Mouse (Mus musculus) forebrain, embryonic 10.5 days (tissue): ENCODE measurements around the gene Msrb3. TPM values are rescaled to one million over a fixed set of nuclear protein-coding genes. Genes with fewer than 3 reads are reported as not detected.
A peak's percentile ranks its signal among the peaks of the same experiment; 100 is the strongest.

Source experiments
- DNase-seq: peaks from one replicate; pipeline ENCODE4 v3.0.0-alpha.2; 2017; ENCODE audit warnings: low spot score; ENCODE audit errors: extremely low spot score
- H3K27ac ChIP-seq: fragments of 300-500 bp; sonication (generic); 2 replicates; pipeline ENCODE4 v1.5.1; 2016; ENCODE audit warnings: mild to moderate bottlenecking
- H3K27me3 ChIP-seq: fragments of 300-500 bp; sonication (generic); 2 replicates; pipeline ENCODE4 v1.6.1; 2016; ENCODE audit warnings: mild to moderate bottlenecking; ENCODE audit not compliant: poor library complexity, severe bottlenecking
- H3K36me3 ChIP-seq: fragments of 300-500 bp; sonication (generic); replicated peaks from 2 replicates; pipeline ENCODE4 v1.6.1; 2016; ENCODE audit warnings: mild to moderate bottlenecking, moderate library complexity
- H3K4me1 ChIP-seq: fragments of 300-500 bp; sonication (generic); 2 replicates; pipeline ENCODE4 v1.6.1; 2016
- H3K4me3 ChIP-seq: fragments of 300-500 bp; sonication (generic); 2 replicates; pipeline ENCODE4 v1.5.1; 2016; ENCODE audit warnings: mild to moderate bottlenecking, moderate library complexity
- H3K9me3 ChIP-seq: fragments of 300-500 bp; sonication (generic); 2 replicates; pipeline ENCODE4 v1.6.1; 2016; ENCODE audit warnings: mild to moderate bottlenecking, moderate library complexity
- WGBS: fragments of 180-500 bp; shearing (Covaris S2); methylation state at CpG from one replicate; pipeline ENCODE4 v1.1.7; 2016; 5-methylcytosine and 5-hydroxymethylcytosine counted together
- polyA plus RNA-seq: library from polyadenylated mRNA; unstranded; fragments of >200 nt; fragmentation: Nextera tagmentation; extraction: Ambion mirVana; gene quantifications from 2 replicates; pipeline ENCODE4 v1.2.1, GENCODE M21; 2016

Gene Msrb3
- polyA plus RNA-seq, 1 experiment from 2014 or later, result 5.7 TPM

DNA sequence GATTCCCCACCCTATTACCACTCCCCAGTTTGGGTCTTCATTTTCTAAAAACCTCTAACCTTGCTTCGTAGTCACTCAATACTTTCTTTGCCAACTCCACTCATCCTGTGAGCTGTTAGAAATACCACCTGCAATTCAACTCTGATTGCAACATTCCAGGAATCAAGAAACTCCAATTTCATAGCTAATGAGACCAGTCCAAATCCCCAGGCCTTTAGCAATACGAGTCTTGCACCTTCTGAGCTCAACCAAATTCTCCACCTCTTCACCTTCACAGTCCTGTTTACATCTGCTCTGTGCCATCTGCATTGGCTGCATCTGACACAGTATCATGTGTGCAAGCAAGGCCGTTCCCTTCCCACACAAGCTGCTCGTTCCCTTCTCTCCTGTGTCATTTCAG is 5.0 kb downstream of the Msrb3 start:
- Histone ChIP-seq H3K36me3 (0 out of 2 replicates have a peak, but pooled peaks cover 5% of the 10 kb centered on the region), H3K27me3 (peaks cover 43% of the 10 kb centered on the region), H3K4me1 (peaks cover 10% of the 10 kb centered on the region), H3K9me3 (peaks cover 6% of the 10 kb centered on the region), H3K27ac (no peak overlapping the region), H3K4me3 (no peak overlapping the region)
- WGBS, result 91% methylated on average over 4 of the region's 4 CpGs
- DNase-seq, result no peak

DNA sequence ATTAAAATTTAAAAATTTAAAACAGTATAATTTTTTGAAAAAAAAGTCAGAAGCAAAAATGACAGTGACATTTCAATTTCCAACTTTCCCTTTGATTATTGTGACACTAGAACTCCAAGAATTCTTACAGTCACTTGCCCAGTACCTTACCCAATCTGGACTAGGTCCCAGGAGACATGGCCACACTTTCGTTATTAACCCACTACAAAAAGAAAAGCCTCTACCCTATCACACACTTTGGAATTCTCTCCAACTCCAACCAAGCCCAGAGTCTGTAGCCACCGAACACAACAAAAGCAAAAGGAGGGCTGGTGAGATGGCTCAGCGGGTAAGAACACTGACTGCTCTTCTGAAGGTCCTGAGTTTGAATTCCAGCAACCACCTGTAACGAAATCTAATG is 7.8 kb downstream of the Msrb3 start:
- H3K4me3 ChIP-seq, result no peak overlapping the region
- no peak overlapping the region for H3K27ac ChIP-seq
- H3K4me1 ChIP-seq, result no peaks in the 10 kb centered on the region
- DNase-seq, result no peak
- peaks cover 13% of the 10 kb centered on the region for H3K36me3 ChIP-seq
- 89% methylated on average over 4 of the region's 4 CpGs for WGBS
- peaks cover 14% of the 10 kb centered on the region for H3K9me3 ChIP-seq
- peaks cover 18% of the 10 kb centered on the region for H3K27me3 ChIP-seq

GRCm38 (mm10) chr10:120890592-120890991 is 8.3 kb downstream of the Msrb3 start:
- Histone ChIP-seq H3K36me3 (peaks cover 13% of the 10 kb centered on the region), H3K9me3 (peaks cover 14% of the 10 kb centered on the region), H3K4me3 (no peak overlapping the region), H3K4me1 (no peaks in the 10 kb centered on the region), H3K27me3 (peaks cover 13% of the 10 kb centered on the region), H3K27ac (no peak overlapping the region)
- DNase-seq, result no peak
- 97% methylated on average over 1 of the region's 1 CpGs for WGBS

- DNase-seq, result no peak
- Histone ChIP-seq H3K4me1 (peaks cover 8% of the 10 kb centered on the region), H3K9me3 (peaks cover 18% of the 10 kb centered on the region), H3K27me3 (no peaks in the 10 kb centered on the region), H3K36me3 (peaks cover 18% of the 10 kb centered on the region), H3K4me3 (no peak overlapping the region), H3K27ac (no peak overlapping the region)
- WGBS, result 91% methylated on average over 8 of the region's 8 CpGs
Measured at GRCm38 (mm10) chr10:120888531-120888930, 10.4 kb downstream of the Msrb3 start.

DNA sequence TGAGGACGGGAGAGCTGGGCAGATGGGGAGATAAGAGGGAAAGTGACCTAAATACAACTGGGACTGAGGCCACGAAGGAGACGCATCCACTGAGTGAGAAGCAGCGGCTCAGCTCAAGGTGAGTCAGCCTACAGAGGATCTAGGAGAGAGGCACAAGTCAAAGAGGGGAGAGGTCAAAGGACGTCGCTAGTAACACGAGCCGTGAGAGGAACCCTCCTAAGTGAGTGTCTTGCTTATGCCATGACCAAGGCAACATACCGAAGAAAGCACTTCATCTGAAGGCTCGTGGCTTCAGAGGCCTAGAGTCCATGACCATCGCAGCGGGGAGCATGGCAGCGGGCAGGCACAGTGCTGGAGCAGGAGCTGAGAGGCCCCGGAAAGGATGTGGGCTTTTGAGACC is 14.7 kb downstream of the Msrb3 start:
- Histone ChIP-seq H3K9me3 (peaks cover 13% of the 10 kb centered on the region; the same call in 1 of the 2 replicates), H3K27me3 (no peaks in the 10 kb centered on the region), H3K4me1 (peaks cover 30% of the 10 kb centered on the region), H3K36me3 (peaks cover 13% of the 10 kb centered on the region), H3K27ac (no peak overlapping the region), H3K4me3 (no peak overlapping the region)
- WGBS, result 88% methylated on average over 14 of the region's 14 CpGs
- no peak for DNase-seq

- Histone ChIP-seq H3K27me3 (no peaks in the 10 kb centered on the region), H3K4me3 (no peak overlapping the region), H3K4me1 (peaks cover 30% of the 10 kb centered on the region), H3K36me3 (peaks cover 13% of the 10 kb centered on the region), H3K27ac (peak overlapping the region; percentile 85; the same call in 1 of the 2 replicates), H3K9me3 (peaks cover 12% of the 10 kb centered on the region; the same call in 1 of the 2 replicates)
- WGBS, result 67% methylated on average over 4 of the region's 4 CpGs
- DNase-seq, result no peak
Measured at GRCm38 (mm10) chr10:120883732-120884131, 15.2 kb downstream of the Msrb3 start.

GRCm38 (mm10) chr10:120883069-120883415 is 15.9 kb downstream of the Msrb3 start:
- Histone ChIP-seq H3K27ac (peak overlapping the region; percentile 85), H3K4me3 (peak overlapping the region; percentile 51), H3K27me3 (no peaks in the 10 kb centered on the region), H3K36me3 (peaks cover 7% of the 10 kb centered on the region), H3K4me1 (peaks cover 30% of the 10 kb centered on the region), H3K9me3 (peaks cover 6% of the 10 kb centered on the region; the same call in 1 of the 2 replicates)
- DNase-seq, result no peak
- WGBS, result 1% methylated on average over 7 of the region's 7 CpGs

DNA sequence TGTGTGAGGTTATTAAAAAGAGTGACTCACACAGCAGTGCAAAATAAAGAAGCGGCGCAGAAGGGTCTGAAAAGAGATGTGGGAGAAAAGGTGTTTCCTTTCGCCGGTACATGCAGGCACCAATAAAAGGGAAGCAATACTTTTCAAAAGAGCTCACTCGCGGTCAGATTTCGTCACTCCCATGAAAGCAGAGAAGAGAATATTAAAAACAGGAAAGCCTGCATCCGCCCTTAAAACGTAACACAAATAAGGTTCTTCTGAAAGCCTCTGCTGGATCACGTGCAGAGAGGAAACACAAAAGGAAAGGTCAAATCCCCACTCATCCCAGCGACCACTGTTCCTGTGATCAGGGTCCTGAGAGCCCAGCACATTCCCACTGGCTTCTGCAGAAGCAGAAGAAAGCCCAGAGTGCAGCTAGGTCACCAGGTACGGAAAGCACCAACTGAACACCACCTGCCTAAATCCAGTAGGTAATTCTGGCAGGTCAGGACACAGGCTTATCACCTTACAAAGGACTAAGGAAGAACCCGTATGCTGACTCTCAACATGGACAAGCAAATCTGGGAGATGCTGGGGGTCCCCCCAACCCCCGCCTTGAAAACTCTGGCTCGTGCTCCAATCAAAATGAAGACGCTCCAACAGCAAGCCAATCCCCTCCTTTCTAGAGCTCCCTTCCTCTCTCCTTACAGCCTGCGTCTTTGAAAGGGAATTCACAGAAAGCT is 16.4 kb downstream of the Msrb3 start:
- peak; percentile 60 for DNase-seq
- peak overlapping the region; percentile 85 for H3K27ac ChIP-seq
- H3K27me3 ChIP-seq, result no peaks in the 10 kb centered on the region
- peaks cover 4% of the 10 kb centered on the region; the same call in 1 of the 2 replicates for H3K9me3 ChIP-seq
- peaks cover 5% of the 10 kb centered on the region for H3K36me3 ChIP-seq
- peak overlapping the region; percentile 51 for H3K4me3 ChIP-seq
- H3K4me1 ChIP-seq, result peaks cover 30% of the 10 kb centered on the region
- WGBS, result 18% methylated on average over 17 of the region's 17 CpGs

DNA sequence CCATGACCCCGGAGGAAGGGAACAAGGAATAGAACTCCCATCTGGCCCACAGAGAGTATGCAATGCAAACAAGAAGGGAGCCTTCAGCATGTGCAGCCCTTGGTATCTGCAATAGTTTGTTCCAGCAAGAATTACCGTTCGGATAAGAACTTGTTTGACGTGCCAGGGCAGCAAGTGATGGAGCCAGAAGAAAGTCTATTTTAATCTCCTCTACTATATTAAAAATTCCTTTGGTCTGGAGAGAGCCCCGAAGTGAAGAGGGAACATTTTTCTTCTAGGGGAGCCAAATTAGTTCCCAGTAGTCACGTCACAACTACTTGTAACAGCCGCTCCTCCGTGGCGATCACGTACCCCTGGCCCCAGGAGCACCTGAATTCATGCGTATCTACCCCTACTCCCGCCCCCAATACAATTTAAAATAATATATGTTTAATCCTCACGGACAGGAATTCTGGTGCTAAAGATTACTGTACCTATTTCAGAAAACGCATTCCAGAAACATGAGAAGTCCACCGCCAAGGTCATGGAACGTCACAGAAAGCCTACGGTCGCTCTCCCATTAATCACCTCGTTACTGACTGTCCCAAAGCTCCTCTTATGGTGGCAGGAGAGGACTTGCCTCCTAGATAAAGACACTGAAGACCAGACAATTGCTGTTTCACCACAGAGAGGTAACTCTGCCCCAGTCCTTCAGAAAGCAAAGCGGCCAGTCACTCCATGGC is 22.2 kb downstream of the Msrb3 start:
- Histone ChIP-seq H3K4me3 (peak overlapping the region; percentile 30; the same call in 1 of the 2 replicates), H3K27ac (peak overlapping the region; percentile 36), H3K9me3 (no peaks in the 10 kb centered on the region), H3K27me3 (no peaks in the 10 kb centered on the region), H3K36me3 (no peaks in the 10 kb centered on the region), H3K4me1 (peaks cover 48% of the 10 kb centered on the region)
- 78% methylated on average over 20 of the region's 20 CpGs for WGBS
- DNase-seq, result no peak

- Histone ChIP-seq H3K27ac (peak overlapping the region; percentile 67), H3K4me3 (peak overlapping the region; percentile 30), H3K36me3 (no peaks in the 10 kb centered on the region), H3K27me3 (no peaks in the 10 kb centered on the region), H3K4me1 (peaks cover 50% of the 10 kb centered on the region), H3K9me3 (no peaks in the 10 kb centered on the region)
- peak; percentile 89 for DNase-seq
- WGBS, result 20% methylated on average over 26 of the region's 26 CpGs
Measured at GRCm38 (mm10) chr10:120875672-120876463, 23.0 kb downstream of the Msrb3 start.

DNA sequence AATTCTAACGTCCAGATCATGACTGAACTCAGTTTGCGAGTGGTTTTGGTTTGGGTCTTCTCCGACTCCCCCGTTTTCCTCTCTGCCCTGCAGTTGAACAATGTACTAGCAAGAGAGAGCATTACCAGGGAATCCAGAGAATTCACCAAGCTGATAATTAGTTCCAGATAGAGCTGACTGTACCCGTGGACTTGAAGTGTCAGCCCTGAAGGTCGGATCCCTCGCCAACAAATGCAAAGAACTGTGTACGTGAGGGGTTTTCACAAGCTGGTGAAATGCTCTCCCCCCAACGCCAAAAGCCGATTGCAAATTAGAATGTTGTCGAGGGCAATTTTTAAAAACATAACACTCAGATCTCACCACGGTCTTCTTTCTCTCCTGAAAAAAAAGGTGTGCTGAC is 24.6 kb downstream of the Msrb3 start:
- H3K9me3 ChIP-seq, result no peaks in the 10 kb centered on the region
- no peaks in the 10 kb centered on the region for H3K27me3 ChIP-seq
- no peak for DNase-seq
- no peak overlapping the region for H3K4me3 ChIP-seq
- H3K4me1 ChIP-seq, result peaks cover 51% of the 10 kb centered on the region
- 73% methylated on average over 12 of the region's 12 CpGs for WGBS
- H3K36me3 ChIP-seq, result no peaks in the 10 kb centered on the region; the same call in 1 of the 2 replicates
- no peak overlapping the region for H3K27ac ChIP-seq

DNA sequence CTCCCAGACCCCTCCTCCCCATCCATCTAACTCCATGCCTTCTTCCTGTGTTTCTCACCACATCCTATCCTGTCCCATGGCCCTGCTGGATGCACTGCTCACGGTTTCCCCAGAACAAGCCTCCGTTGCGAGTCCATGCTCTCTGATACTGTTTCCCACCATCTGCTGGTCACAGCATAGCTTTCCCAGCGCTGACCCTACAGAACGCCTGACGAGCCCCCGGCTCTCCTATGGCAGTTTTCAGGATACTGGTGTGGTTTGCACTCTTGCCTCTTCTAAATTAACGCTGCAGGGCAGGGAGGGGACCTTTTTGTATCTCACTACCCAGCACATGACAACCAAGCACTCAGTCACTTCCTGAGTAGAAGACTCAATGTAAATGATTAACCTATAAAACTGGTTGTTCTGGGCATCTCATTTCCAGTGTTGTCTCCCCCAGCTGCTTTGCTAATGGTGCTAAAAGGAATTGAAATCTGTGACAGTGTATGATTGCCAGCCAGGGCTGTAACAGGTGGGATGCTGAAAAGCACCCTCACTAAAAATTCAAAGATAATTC is 25.2 kb downstream of the Msrb3 start:
- Histone ChIP-seq H3K9me3 (no peaks in the 10 kb centered on the region), H3K36me3 (no peaks in the 10 kb centered on the region; the same call in 1 of the 2 replicates), H3K27me3 (no peaks in the 10 kb centered on the region), H3K27ac (peak overlapping the region; percentile 70), H3K4me3 (no peak overlapping the region), H3K4me1 (peaks cover 51% of the 10 kb centered on the region)
- 76% methylated on average over 8 of the region's 8 CpGs for WGBS
- no peak for DNase-seq
